Mouse (Mus musculus): ENCODE data around the gene Efhd1. TPM values are rescaled to one million over a fixed set of nuclear protein-coding genes. Genes with fewer than 3 reads are reported as not detected.

Gene Efhd1
- polyA plus RNA-seq, 1 experiment from 2014 or later, result 0.43 TPM

GRCm38 (mm10) chr1:87287105-87287504, 22.9 kb downstream of the Efhd1 start:
- 89% methylated on average over 2 of the region's 2 CpGs for WGBS
- H3K9me3 ChIP-seq, result 0 out of 2 replicates have a peak, but pooled peaks cover 7% of the 10 kb centered on the region

GRCm38 (mm10) chr1:87291416-87291815, 27.3 kb downstream of the Efhd1 start:
- no peak overlapping the region for H3K9ac ChIP-seq (replicated peaks)
- H3K4me1 ChIP-seq (replicated peaks), result no peaks in the 10 kb centered on the region
- no peaks in the 10 kb centered on the region for H3K36me3 ChIP-seq
- no peak for ATAC-seq (ENCODE audit: insufficient number of reproducible peaks, insufficient read depth, low FRiP score, low TSS enrichment, low read depth)
- H3K27ac ChIP-seq, result no peak overlapping the region
- H3K4me3 ChIP-seq (replicated peaks), result no peak overlapping the region
- 72% methylated on average over 8 of the region's 8 CpGs for WGBS
- no peak overlapping the region for H3K4me2 ChIP-seq
- H3K9me3 ChIP-seq, result no peaks in the 10 kb centered on the region
- no peaks in the 10 kb centered on the region for H3K27me3 ChIP-seq

More at GRCm38 (mm10) chr1:87287105-87287504, 22.9 kb downstream of the Efhd1 start:
- H3K27ac ChIP-seq, result no peak overlapping the region
- no peaks in the 10 kb centered on the region for H3K4me1 ChIP-seq (replicated peaks)
- H3K27me3 ChIP-seq, result peaks cover 3% of the 10 kb centered on the region; the same call in 1 of the 2 replicates
- ATAC-seq (ENCODE audit: insufficient number of reproducible peaks, insufficient read depth, low FRiP score, low TSS enrichment, low read depth), result no peak
- no peak overlapping the region for H3K9ac ChIP-seq (replicated peaks)
- no peak overlapping the region for H3K4me3 ChIP-seq (replicated peaks)
- H3K36me3 ChIP-seq, result no peaks in the 10 kb centered on the region
- H3K4me2 ChIP-seq, result no peak overlapping the region

- Histone ChIP-seq H3K4me3 (replicated peaks) (no peak overlapping the region), H3K27me3 (no peaks in the 10 kb centered on the region), H3K4me2 (no peak overlapping the region), H3K9ac (replicated peaks) (no peak overlapping the region), H3K36me3 (no peaks in the 10 kb centered on the region), H3K9me3 (no peaks in the 10 kb centered on the region), H3K4me1 (replicated peaks) (no peaks in the 10 kb centered on the region), H3K27ac (no peak overlapping the region)
- ATAC-seq (ENCODE audit: insufficient number of reproducible peaks, insufficient read depth, low FRiP score, low TSS enrichment, low read depth), result no peak
- WGBS, result 61% methylated on average over 15 of the region's 15 CpGs
Observed at GRCm38 (mm10) chr1:87292420-87293190, 28.4 kb downstream of the Efhd1 start.

- H3K27me3 ChIP-seq, result no peaks in the 10 kb centered on the region
- no peak overlapping the region for H3K4me3 ChIP-seq (replicated peaks)
- H3K27ac ChIP-seq, result no peak overlapping the region
- no peaks in the 10 kb centered on the region for H3K9me3 ChIP-seq
- H3K4me2 ChIP-seq, result no peak overlapping the region
- no peak for ATAC-seq (ENCODE audit: insufficient number of reproducible peaks, insufficient read depth, low FRiP score, low TSS enrichment, low read depth)
- H3K9ac ChIP-seq (replicated peaks), result no peak overlapping the region
- H3K36me3 ChIP-seq, result no peaks in the 10 kb centered on the region
- no peaks in the 10 kb centered on the region for H3K4me1 ChIP-seq (replicated peaks)
- WGBS, result 77% methylated on average over 4 of the region's 4 CpGs
Observed at GRCm38 (mm10) chr1:87294063-87294710, 30.0 kb downstream of the Efhd1 start.

- ATAC-seq (ENCODE audit: insufficient number of reproducible peaks, insufficient read depth, low FRiP score, low TSS enrichment, low read depth), result no peak
- Histone ChIP-seq H3K27me3 (no peaks in the 10 kb centered on the region), H3K4me2 (no peak overlapping the region), H3K4me1 (replicated peaks) (no peaks in the 10 kb centered on the region), H3K9ac (replicated peaks) (no peak overlapping the region), H3K4me3 (replicated peaks) (no peak overlapping the region), H3K36me3 (no peaks in the 10 kb centered on the region), H3K9me3 (no peaks in the 10 kb centered on the region), H3K27ac (no peak overlapping the region)
- 61% methylated on average over 4 of the region's 4 CpGs for WGBS
Observed at GRCm38 (mm10) chr1:87294951-87295350, 30.8 kb downstream of the Efhd1 start.

GRCm38 (mm10) chr1:87297346-87297925, 33.3 kb downstream of the Efhd1 start:
- no peaks in the 10 kb centered on the region for H3K36me3 ChIP-seq

GRCm38 (mm10) chr1:87300360-87301286, 36.5 kb downstream of the Efhd1 start:
- no peak overlapping the region for H3K4me2 ChIP-seq
- H3K36me3 ChIP-seq, result no peaks in the 10 kb centered on the region
- no peaks in the 10 kb centered on the region for H3K27me3 ChIP-seq
- WGBS, result 64% methylated on average over 14 of the region's 14 CpGs
- no peak overlapping the region for H3K9ac ChIP-seq (replicated peaks)
- H3K4me3 ChIP-seq (replicated peaks), result no peak overlapping the region
- ATAC-seq (ENCODE audit: insufficient number of reproducible peaks, insufficient read depth, low FRiP score, low TSS enrichment, low read depth), result no peak
- no peaks in the 10 kb centered on the region for H3K9me3 ChIP-seq
- H3K27ac ChIP-seq, result no peak overlapping the region
- no peaks in the 10 kb centered on the region for H3K4me1 ChIP-seq (replicated peaks)

More at GRCm38 (mm10) chr1:87297346-87297925, 33.3 kb downstream of the Efhd1 start:
- WGBS, result 89% methylated on average over 10 of the region's 10 CpGs
- H3K27me3 ChIP-seq, result no peaks in the 10 kb centered on the region
- H3K27ac ChIP-seq, result no peak overlapping the region
- ATAC-seq (ENCODE audit: insufficient number of reproducible peaks, insufficient read depth, low FRiP score, low TSS enrichment, low read depth), result no peak
- no peak overlapping the region for H3K4me2 ChIP-seq
- no peak overlapping the region for H3K4me3 ChIP-seq (replicated peaks)
- H3K9ac ChIP-seq (replicated peaks), result no peak overlapping the region
- no peaks in the 10 kb centered on the region for H3K4me1 ChIP-seq (replicated peaks)
- H3K9me3 ChIP-seq, result no peaks in the 10 kb centered on the region

GRCm38 (mm10) chr1:87301971-87302370, 37.8 kb downstream of the Efhd1 start:
- Histone ChIP-seq H3K36me3 (no peaks in the 10 kb centered on the region), H3K27ac (no peak overlapping the region), H3K4me1 (replicated peaks) (no peaks in the 10 kb centered on the region), H3K9ac (replicated peaks) (no peak overlapping the region), H3K9me3 (no peaks in the 10 kb centered on the region), H3K4me2 (no peak overlapping the region), H3K27me3 (no peaks in the 10 kb centered on the region), H3K4me3 (replicated peaks) (no peak overlapping the region)
- no peak for ATAC-seq (ENCODE audit: insufficient number of reproducible peaks, insufficient read depth, low FRiP score, low TSS enrichment, low read depth)
- WGBS, result 84% methylated on average over 2 of the region's 2 CpGs

GRCm38 (mm10) chr1:87308952-87309351, 44.8 kb downstream of the Efhd1 start:
- Histone ChIP-seq H3K4me2 (no peak overlapping the region), H3K27me3 (no peaks in the 10 kb centered on the region), H3K4me3 (replicated peaks) (no peak overlapping the region), H3K36me3 (no peaks in the 10 kb centered on the region), H3K4me1 (replicated peaks) (no peaks in the 10 kb centered on the region), H3K9me3 (no peaks in the 10 kb centered on the region), H3K27ac (no peak overlapping the region), H3K9ac (replicated peaks) (no peak overlapping the region)
- 90% methylated on average over 3 of the region's 3 CpGs for WGBS
- no peak for ATAC-seq (ENCODE audit: insufficient number of reproducible peaks, insufficient read depth, low FRiP score, low TSS enrichment, low read depth)

- no peaks in the 10 kb centered on the region for H3K36me3 ChIP-seq
- 78% methylated on average over 16 of the region's 16 CpGs for WGBS
- H3K9me3 ChIP-seq, result no peaks in the 10 kb centered on the region
- no peak for ATAC-seq (ENCODE audit: insufficient number of reproducible peaks, insufficient read depth, low FRiP score, low TSS enrichment, low read depth)
- H3K4me1 ChIP-seq (replicated peaks), result no peaks in the 10 kb centered on the region
- no peak overlapping the region for H3K27ac ChIP-seq
- H3K4me3 ChIP-seq (replicated peaks), result no peak overlapping the region
- no peak overlapping the region for H3K4me2 ChIP-seq
- no peak overlapping the region for H3K9ac ChIP-seq (replicated peaks)
- H3K27me3 ChIP-seq, result no peaks in the 10 kb centered on the region
Observed at GRCm38 (mm10) chr1:87309621-87310020, 45.5 kb downstream of the Efhd1 start.

- 90% methylated on average over 2 of the region's 2 CpGs for WGBS
- no peak for ATAC-seq (ENCODE audit: insufficient number of reproducible peaks, insufficient read depth, low FRiP score, low TSS enrichment, low read depth)
- Histone ChIP-seq H3K4me2 (no peak overlapping the region), H3K27ac (no peak overlapping the region), H3K4me1 (replicated peaks) (no peaks in the 10 kb centered on the region), H3K9ac (replicated peaks) (no peak overlapping the region), H3K4me3 (replicated peaks) (no peak overlapping the region), H3K36me3 (no peaks in the 10 kb centered on the region), H3K27me3 (no peaks in the 10 kb centered on the region), H3K9me3 (no peaks in the 10 kb centered on the region)
Observed at GRCm38 (mm10) chr1:87312681-87313080, 48.5 kb downstream of the Efhd1 start.

Measured in limb, embryonic 12.5 days (tissue).